Mouse (Mus musculus) forebrain, postnatal 0 days (tissue): Measurements from ENCODE around the gene Cuedc1. TPM values are rescaled to one million over a fixed set of nuclear protein-coding genes. Genes with fewer than 3 reads are reported as not detected.

ENCODE experiments used
- ATAC-seq: fragments of 200-750 bp; cut with Nextera tagmentation; 2 replicates; pipeline ENCODE4 v1.8.0; 2017; ENCODE audit warnings: mild to moderate bottlenecking, moderate library complexity
- DNase-seq: peaks from one replicate; pipeline ENCODE4 v3.0.0-alpha.2; 2015
- H3K27ac ChIP-seq: fragments of 300-500 bp; sonication (generic); 2 replicates; pipeline ENCODE4 v1.5.1; 2014; ENCODE audit warnings: low read depth, mild to moderate bottlenecking, antibody characterized with exemption, low read length, moderate library complexity, mixed read lengths
- H3K27me3 ChIP-seq: fragments of 300-500 bp; sonication (generic); 2 replicates; pipeline ENCODE4 v1.6.1; 2014; ENCODE audit warnings: mild to moderate bottlenecking, low read length, mixed read lengths; ENCODE audit not compliant: insufficient read depth
- H3K36me3 ChIP-seq: fragments of 300-500 bp; sonication (generic); 2 replicates; pipeline ENCODE4 v1.6.1; 2014; ENCODE audit warnings: mild to moderate bottlenecking, moderate library complexity; ENCODE audit not compliant: insufficient read depth
- H3K4me1 ChIP-seq: fragments of 300-500 bp; sonication (generic); 2 replicates; pipeline ENCODE4 v1.6.1; 2014; ENCODE audit warnings: antibody characterized with exemption; ENCODE audit not compliant: insufficient read depth
- H3K4me2 ChIP-seq: fragments of 300-500 bp; sonication (generic); 2 replicates; pipeline ENCODE4 v1.6.1; 2014; ENCODE audit warnings: low read depth, mild to moderate bottlenecking, moderate library complexity
- H3K4me3 ChIP-seq: fragments of 300-500 bp; sonication (generic); 2 replicates; pipeline ENCODE4 v1.5.1; 2014; ENCODE audit warnings: low read depth, low read length, mixed read lengths
- H3K9ac ChIP-seq: fragments of 300-500 bp; sonication (generic); 2 replicates; pipeline ENCODE4 v1.6.1; 2014; ENCODE audit warnings: mild to moderate bottlenecking
- H3K9me3 ChIP-seq: fragments of 300-500 bp; sonication (generic); 2 replicates; pipeline ENCODE4 v1.6.1; 2016; ENCODE audit warnings: low read length
- CTCF ChIP-seq: sonication (generic); IDR thresholded peaks from 2 replicates; pipeline ENCODE4 v1.5.1; 2016; ENCODE audit warnings: antibody characterized with exemption, control low read depth, low read depth
- WGBS: fragments of 180-500 bp; shearing (Covaris S2); extraction: QIAGEN DNeasy Blood & Tissue Kit; methylation state at CpG from one replicate; pipeline ENCODE4 v1.1.7; 2014; 5-methylcytosine and 5-hydroxymethylcytosine counted together
- polyA plus RNA-seq: library from polyadenylated mRNA; unstranded; fragments of >200 nt; fragmentation: Nextera tagmentation; extraction: Ambion mirVana; gene quantifications from 2 replicates; pipeline ENCODE4 v1.2.1, GENCODE M21; 2015
- total RNA-seq: library from RNA; depleted of rRNA; stranded (reverse); fragments of >200 nt; gene quantifications from 2 replicates; pipeline ENCODE4 v1.2.3, GENCODE M21; 2014

The Cuedc1 gene
- total and polyA plus RNA-seq, 2 experiments from 2014 or later: 34.6 to 34.7 TPM

DNA sequence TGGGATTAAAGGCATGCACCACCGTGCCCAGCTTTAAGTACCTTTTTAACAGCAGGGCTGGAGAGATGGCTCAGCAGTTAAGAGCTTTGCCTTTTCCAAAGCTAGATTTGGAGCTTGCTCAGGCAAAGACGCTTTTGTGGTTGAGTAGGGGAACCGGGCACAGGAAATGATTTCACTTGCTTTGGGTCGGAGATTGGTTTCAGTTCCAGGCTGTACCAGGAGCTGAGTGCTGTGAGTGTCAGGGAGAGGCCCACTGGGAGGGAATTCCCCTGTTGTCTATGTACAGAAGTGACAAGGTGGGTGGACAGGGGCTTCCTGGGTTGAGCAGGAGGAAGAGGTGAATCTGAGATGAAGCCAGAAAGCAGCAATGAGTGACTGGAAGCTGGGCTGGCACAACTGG is 9.5 kb downstream of the Cuedc1 start:
- DNase-seq: no peak
- no peak overlapping the region for H3K9ac ChIP-seq
- no peak overlapping the region for H3K4me3 ChIP-seq
- ATAC-seq: no peak
- H3K9me3 ChIP-seq: no peaks in the 10 kb centered on the region
- WGBS: 85% methylated on average over 4 of the region's 4 CpGs
- TF ChIP-seq CTCF: no peak
- H3K4me2 ChIP-seq: no peak overlapping the region
- no peak overlapping the region for H3K27ac ChIP-seq
- H3K27me3 ChIP-seq: no peaks in the 10 kb centered on the region
- H3K36me3 ChIP-seq: no peaks in the 10 kb centered on the region
- no peaks in the 10 kb centered on the region for H3K4me1 ChIP-seq

DNA sequence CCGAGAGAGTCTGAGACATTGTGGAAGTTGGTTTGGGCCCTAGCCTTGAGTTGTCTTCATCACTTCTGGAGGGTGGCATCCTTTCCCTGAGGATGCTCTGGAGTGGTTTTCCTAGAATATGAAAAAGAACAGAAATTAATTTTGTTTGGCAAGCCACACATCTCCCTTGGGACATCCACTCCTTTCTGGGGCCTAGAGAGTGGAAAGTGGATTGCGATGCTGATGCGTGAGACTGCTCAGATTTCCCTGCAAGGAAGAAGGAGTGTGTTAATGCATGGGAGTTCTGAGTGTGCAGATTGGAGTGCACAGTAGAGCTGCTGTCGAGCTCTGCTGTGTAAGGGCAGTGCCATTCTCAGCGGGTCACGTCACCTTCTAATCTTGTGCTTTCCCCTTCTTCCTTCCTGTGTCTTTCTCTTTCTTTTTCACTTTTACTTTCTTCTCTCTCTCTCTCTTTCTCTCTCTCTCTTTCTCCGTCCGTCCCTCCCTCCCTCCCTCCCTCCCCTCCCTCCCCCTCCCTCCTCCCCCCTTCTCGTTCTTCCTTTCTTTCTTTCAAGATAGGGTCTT is 12.3 kb downstream of the Cuedc1 start:
- ATAC-seq (no peak), DNase-seq (no peak)
- Histone ChIP-seq H3K9ac (no peak overlapping the region), H3K9me3 (no peaks in the 10 kb centered on the region), H3K27ac (no peak overlapping the region), H3K4me1 (no peaks in the 10 kb centered on the region), H3K4me3 (no peak overlapping the region), H3K4me2 (no peak overlapping the region), H3K36me3 (no peaks in the 10 kb centered on the region), H3K27me3 (no peaks in the 10 kb centered on the region)
- WGBS: 73% methylated on average over 9 of the region's 9 CpGs
- TF ChIP-seq CTCF: no peak

DNA sequence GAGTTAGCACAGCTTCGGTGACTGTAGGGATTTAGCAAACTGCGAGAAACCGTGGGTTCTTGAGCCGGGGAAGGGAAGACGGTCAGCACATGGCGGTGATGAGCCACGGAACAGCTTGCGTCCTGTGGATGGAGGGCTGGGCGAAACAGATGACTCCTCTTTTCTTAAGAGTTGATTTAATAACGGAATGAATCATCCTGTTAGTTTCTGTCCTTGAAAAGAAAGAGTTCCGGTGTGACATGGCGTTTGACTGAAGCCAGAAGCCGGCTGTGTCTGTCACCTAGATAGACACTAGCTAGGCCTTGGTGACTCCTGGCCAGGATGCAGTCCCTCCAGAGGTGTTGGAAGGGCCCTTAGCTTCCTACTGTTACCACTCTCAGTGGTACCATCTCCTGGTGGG is 14.2 kb downstream of the Cuedc1 start:
- Histone ChIP-seq H3K27ac (no peak overlapping the region), H3K9ac (no peak overlapping the region), H3K9me3 (no peaks in the 10 kb centered on the region), H3K4me2 (no peak overlapping the region), H3K27me3 (no peaks in the 10 kb centered on the region), H3K4me3 (no peak overlapping the region), H3K36me3 (no peaks in the 10 kb centered on the region), H3K4me1 (no peaks in the 10 kb centered on the region)
- DNase-seq (no peak), ATAC-seq (no peak)
- 61% methylated on average over 13 of the region's 13 CpGs for WGBS
- no peak for TF ChIP-seq CTCF

- H3K4me1 ChIP-seq: no peaks in the 10 kb centered on the region
- H3K27me3 ChIP-seq: no peaks in the 10 kb centered on the region
- no peak overlapping the region for H3K27ac ChIP-seq
- no peaks in the 10 kb centered on the region for H3K9me3 ChIP-seq
- 74% methylated on average over 7 of the region's 7 CpGs for whole genome bisulfite sequencing
- no peaks in the 10 kb centered on the region for H3K36me3 ChIP-seq
- TF ChIP-seq CTCF: no peak
- no peak for DNase-seq
- no peak overlapping the region for H3K9ac ChIP-seq
- H3K4me3 ChIP-seq: no peak overlapping the region
- no peak overlapping the region for H3K4me2 ChIP-seq
- no peak for ATAC-seq
Observed at GRCm38 (mm10) chr11:88112677-88113333, 14.9 kb downstream of the Cuedc1 start.

DNA sequence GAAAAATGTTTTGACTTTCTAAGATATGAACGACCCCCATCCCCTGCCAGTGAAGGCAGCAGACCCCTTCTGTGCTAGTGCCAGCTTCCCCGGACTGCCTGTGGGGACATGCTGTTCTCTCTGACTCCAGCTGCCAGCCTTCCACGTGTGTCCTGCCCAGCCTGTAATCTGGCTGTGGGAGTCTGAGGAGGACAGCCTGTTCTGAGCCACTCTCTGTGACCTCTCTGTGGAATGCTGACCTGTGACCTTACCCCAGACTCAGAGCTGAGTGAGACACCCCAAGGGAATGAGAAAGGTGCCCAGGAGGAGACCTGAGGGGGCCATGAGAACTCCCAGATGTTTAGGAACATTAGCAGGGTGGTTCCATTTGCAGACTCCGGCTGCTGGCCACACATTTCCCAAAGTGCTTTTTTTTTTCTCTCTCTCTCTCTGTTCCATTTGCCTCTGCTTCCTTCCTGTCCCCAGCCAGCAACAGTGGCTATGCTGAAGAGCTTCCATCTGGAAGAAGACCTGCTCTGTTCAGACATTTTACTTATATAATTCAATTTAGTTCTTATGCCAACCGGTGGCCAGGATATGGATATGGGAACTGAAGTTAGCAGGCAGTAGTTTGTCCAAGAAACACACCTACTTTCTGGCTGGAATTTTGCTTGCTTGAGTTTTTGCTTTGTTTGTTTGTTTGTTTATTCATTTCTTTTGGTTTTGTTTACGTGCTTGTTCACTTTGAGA is 15.8 kb downstream of the Cuedc1 start:
- Histone ChIP-seq H3K4me2 (no peak overlapping the region), H3K27ac (0 out of 2 replicates have a peak overlapping the region, but pooled peaks have one; percentile 3), H3K9me3 (no peaks in the 10 kb centered on the region), H3K36me3 (no peaks in the 10 kb centered on the region), H3K4me1 (peaks cover 6% of the 10 kb centered on the region), H3K9ac (no peak overlapping the region), H3K4me3 (no peak overlapping the region), H3K27me3 (no peaks in the 10 kb centered on the region)
- no peak for ATAC-seq
- 52% methylated on average over 6 of the region's 6 CpGs for WGBS
- TF ChIP-seq CTCF: no peak
- DNase-seq: no peak

DNA sequence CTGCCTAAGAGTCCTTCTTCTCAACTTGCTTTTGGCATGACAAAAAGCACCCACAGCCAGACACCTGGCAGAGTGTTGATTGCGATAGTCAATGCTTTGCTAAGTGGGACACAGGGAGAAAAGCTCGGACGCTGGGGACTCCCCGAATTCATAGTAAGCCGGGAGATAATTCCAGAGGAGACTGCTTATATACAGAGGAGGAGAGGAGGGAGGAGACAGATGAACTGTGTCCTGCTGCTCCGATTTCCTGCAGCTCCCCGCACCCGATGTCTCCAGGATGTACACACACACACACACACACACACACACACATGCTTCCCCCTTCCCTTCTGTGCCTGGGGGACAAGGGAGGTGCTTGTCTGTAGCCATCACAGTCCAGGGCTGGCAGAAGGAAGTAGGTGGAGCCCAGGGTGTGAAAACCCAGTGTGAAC is 17.0 kb downstream of the Cuedc1 start:
- TF ChIP-seq CTCF: no peak
- H3K4me2 ChIP-seq: no peak overlapping the region
- 34% methylated on average over 8 of the region's 8 CpGs for WGBS
- DNase-seq (peak; percentile 39), ATAC-seq (peak; percentile 15; the same call in 1 of the 2 replicates)
- H3K9ac ChIP-seq: no peak overlapping the region
- H3K27ac ChIP-seq: peak overlapping the region; percentile 54; the same call in 1 of the 2 replicates
- no peak overlapping the region for H3K4me3 ChIP-seq
- peaks cover 18% of the 10 kb centered on the region for H3K4me1 ChIP-seq
- H3K36me3 ChIP-seq: no peaks in the 10 kb centered on the region
- no peaks in the 10 kb centered on the region for H3K27me3 ChIP-seq
- H3K9me3 ChIP-seq: no peaks in the 10 kb centered on the region

DNA sequence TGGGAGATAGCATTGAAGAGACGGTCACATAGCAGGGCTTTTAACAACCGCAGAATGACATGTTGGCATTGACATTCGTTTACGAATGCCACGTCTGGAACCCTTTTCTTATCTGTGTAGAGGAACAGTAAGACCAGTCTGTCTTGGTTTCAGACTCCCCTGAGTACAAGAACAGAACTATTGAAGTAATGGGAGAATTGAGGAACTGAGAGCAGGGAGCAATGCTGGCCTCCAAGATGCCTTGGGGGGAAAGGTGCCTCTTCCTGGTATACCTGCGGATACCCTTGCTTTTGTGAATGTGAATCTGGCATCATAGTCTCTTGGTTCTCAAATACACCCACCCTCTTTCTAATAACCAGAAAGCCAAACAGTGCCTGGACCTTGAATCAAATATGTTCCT is 18.7 kb downstream of the Cuedc1 start:
- Histone ChIP-seq H3K27me3 (no peaks in the 10 kb centered on the region), H3K9me3 (no peaks in the 10 kb centered on the region), H3K4me1 (peaks cover 21% of the 10 kb centered on the region), H3K36me3 (no peaks in the 10 kb centered on the region), H3K9ac (no peak overlapping the region), H3K27ac (no peak overlapping the region), H3K4me3 (no peak overlapping the region), H3K4me2 (no peak overlapping the region)
- WGBS: 76% methylated on average over 6 of the region's 6 CpGs
- DNase-seq (no peak), ATAC-seq (no peak)
- TF ChIP-seq CTCF: no peak
